Mouse (Mus musculus): ENCODE data around the gene Cort.
A peak's percentile ranks its signal among the peaks of the same experiment; 100 is the strongest.
"Not testable (repeated sequence)": the region's sequence is repeated elsewhere in the genome, so short reads cannot be mapped to it uniquely, and the experiment has no call there.

Cort gene

GRCm38 (mm10) chr4:149147528-149147927 is 21.0 kb upstream of the Cort start:
- no peak for DNase-seq (ENCODE audit: low spot score)

GRCm38 (mm10) chr4:149145151-149145550 is 18.6 kb upstream of the Cort start:
- DNase-seq (ENCODE audit: low spot score) = no peak

- DNase-seq (ENCODE audit: low spot score) = peak; percentile 67
Measured at GRCm38 (mm10) chr4:149144459-149144858, 17.9 kb upstream of the Cort start.

- no peak for DNase-seq (ENCODE audit: low spot score)
Measured at GRCm38 (mm10) chr4:149143594-149143993, 17.0 kb upstream of the Cort start.

- DNase-seq (ENCODE audit: low spot score) = no peak
Measured at GRCm38 (mm10) chr4:149138515-149138914, 12.0 kb upstream of the Cort start.

- peak; percentile 87 for DNase-seq (ENCODE audit: low spot score)
Measured at GRCm38 (mm10) chr4:149136982-149137770, 10.6 kb upstream of the Cort start, which contains the start of gene Cenps. Cenps (minus strand) TSS chr4:149137629.

GRCm38 (mm10) chr4:149136116-149136850 is 9.7 kb upstream of the Cort start:
- DNase-seq (ENCODE audit: low spot score) = no peak

GRCm38 (mm10) chr4:149133395-149133794 is 6.8 kb upstream of the Cort start:
- DNase-seq (ENCODE audit: low spot score) = no peak

- no peak for DNase-seq (ENCODE audit: low spot score)
Measured at GRCm38 (mm10) chr4:149131789-149132565, 5.4 kb upstream of the Cort start.

GRCm38 (mm10) chr4:149131021-149131752 is 4.6 kb upstream of the Cort start:
- DNase-seq (ENCODE audit: low spot score) = no peak

GRCm38 (mm10) chr4:149128467-149128866 is 1.9 kb upstream of the Cort start:
- no peak for DNase-seq (ENCODE audit: low spot score)

- no peak for DNase-seq (ENCODE audit: low spot score)
Measured at GRCm38 (mm10) chr4:149126115-149126509, 451 bp downstream of the Cort start.

GRCm38 (mm10) chr4:149125341-149126114 is 1.0 kb downstream of the Cort start:
- no peak for DNase-seq (ENCODE audit: low spot score)

- no peak for DNase-seq (ENCODE audit: low spot score)
Measured at GRCm38 (mm10) chr4:149123432-149123831, 3.1 kb downstream of the Cort start.

- DNase-seq (ENCODE audit: low spot score) = not testable (repeated sequence)
Measured at GRCm38 (mm10) chr4:149119978-149120562, 6.5 kb downstream of the Cort start.

- peak; percentile 72 for DNase-seq (ENCODE audit: low spot score)
Measured at GRCm38 (mm10) chr4:149103875-149104561, 22.5 kb downstream of the Cort start, which contains the start of gene Dffa. Dffa (plus strand) TSS chr4:149104146.

- DNase-seq (ENCODE audit: low spot score) = no peak
Measured at GRCm38 (mm10) chr4:149101456-149101855, 25.1 kb downstream of the Cort start.

GRCm38 (mm10) chr4:149100449-149100848 is 26.1 kb downstream of the Cort start:
- not testable (repeated sequence) for DNase-seq (ENCODE audit: low spot score)

- peak; percentile 64 for DNase-seq (ENCODE audit: low spot score)
Measured at GRCm38 (mm10) chr4:149099369-149100017, 27.1 kb downstream of the Cort start, which contains the start of gene Pex14. Pex14 (minus strand) TSS chr4:149099876.

Measured in ovary, postnatal 10 days (tissue).